Mouse (Mus musculus): ENCODE results near the gene Galnt11. TPM values are rescaled to one million over a fixed set of nuclear protein-coding genes. Genes with fewer than 3 reads are reported as not detected.
"Not testable (repeated sequence)": the region's sequence is repeated elsewhere in the genome, so short reads cannot be mapped to it uniquely, and the experiment has no call there.

The Galnt11 gene
- polyA plus RNA-seq, 1 experiment from 2014 or later: 41.1 TPM

GRCm38 (mm10) chr5:25188802-25189201, 32.9 kb upstream of the Galnt11 start:
- H3K27me3 ChIP-seq (ENCODE audit: control insufficient read depth, insufficient read depth, low read length): no peaks in the 10 kb centered on the region
- H3K4me2 ChIP-seq (ENCODE audit: low read depth, low read length): no peak overlapping the region
- H3K27ac ChIP-seq (ENCODE audit: low read length): no peak overlapping the region
- H3K9me3 ChIP-seq (replicated peaks; ENCODE audit: control insufficient read depth, low read length): no peaks in the 10 kb centered on the region
- no peaks in the 10 kb centered on the region for H3K36me3 ChIP-seq (ENCODE audit: control insufficient read depth, insufficient read depth, low read length)
- no peaks in the 10 kb centered on the region for H3K4me1 ChIP-seq (ENCODE audit: control insufficient read depth, insufficient read depth, low read length)
- no peak overlapping the region for H3K9ac ChIP-seq (ENCODE audit: low read length)
- 50% methylated on average over 1 of the region's 1 CpGs for WGBS
- no peak; the same call in 1 of the 2 replicates for ATAC-seq (ENCODE audit: insufficient read depth, low FRiP score)
- no peak overlapping the region for H3K4me3 ChIP-seq (replicated peaks; ENCODE audit: low read length)

- 70% methylated on average over 2 of the region's 2 CpGs for WGBS
- no peak overlapping the region for H3K9ac ChIP-seq (ENCODE audit: low read length)
- no peak for ATAC-seq (ENCODE audit: insufficient read depth, low FRiP score)
These were observed 31.2 kb upstream of the Galnt11 start for GRCm38 (mm10) chr5:25190521-25190920.

GRCm38 (mm10) chr5:25211872-25212271, 9.8 kb upstream of the Galnt11 start:
- Histone ChIP-seq H3K4me2 (ENCODE audit: low read depth, low read length) (no peak overlapping the region), H3K27me3 (ENCODE audit: control insufficient read depth, insufficient read depth, low read length) (no peaks in the 10 kb centered on the region), H3K9me3 (replicated peaks; ENCODE audit: control insufficient read depth, low read length) (no peaks in the 10 kb centered on the region), H3K4me3 (replicated peaks; ENCODE audit: low read length) (no peak overlapping the region), H3K36me3 (ENCODE audit: control insufficient read depth, insufficient read depth, low read length) (no peaks in the 10 kb centered on the region), H3K4me1 (ENCODE audit: control insufficient read depth, insufficient read depth, low read length) (no peaks in the 10 kb centered on the region), H3K27ac (ENCODE audit: low read length) (no peak overlapping the region), H3K9ac (ENCODE audit: low read length) (no peak overlapping the region)
- WGBS: 52% methylated on average over 1 of the region's 1 CpGs
- ATAC-seq (ENCODE audit: insufficient read depth, low FRiP score): no peak

More at GRCm38 (mm10) chr5:25190521-25190920, 31.2 kb upstream of the Galnt11 start:
- H3K4me1 ChIP-seq (ENCODE audit: control insufficient read depth, insufficient read depth, low read length): no peaks in the 10 kb centered on the region
- no peak overlapping the region for H3K4me3 ChIP-seq (replicated peaks; ENCODE audit: low read length)
- no peaks in the 10 kb centered on the region for H3K9me3 ChIP-seq (replicated peaks; ENCODE audit: control insufficient read depth, low read length)
- H3K27ac ChIP-seq (ENCODE audit: low read length): no peak overlapping the region
- no peak overlapping the region for H3K4me2 ChIP-seq (ENCODE audit: low read depth, low read length)
- H3K27me3 ChIP-seq (ENCODE audit: control insufficient read depth, insufficient read depth, low read length): no peaks in the 10 kb centered on the region
- H3K36me3 ChIP-seq (ENCODE audit: control insufficient read depth, insufficient read depth, low read length): no peaks in the 10 kb centered on the region

- not testable (repeated sequence) for H3K36me3 ChIP-seq (ENCODE audit: control insufficient read depth, insufficient read depth, low read length); H3K4me3 ChIP-seq (replicated peaks; ENCODE audit: low read length); ATAC-seq (ENCODE audit: insufficient read depth, low FRiP score); H3K27me3 ChIP-seq (ENCODE audit: control insufficient read depth, insufficient read depth, low read length); H3K4me2 ChIP-seq (ENCODE audit: low read depth, low read length); H3K9me3 ChIP-seq (replicated peaks; ENCODE audit: control insufficient read depth, low read length); H3K9ac ChIP-seq (ENCODE audit: low read length); H3K27ac ChIP-seq (ENCODE audit: low read length); H3K4me1 ChIP-seq (ENCODE audit: control insufficient read depth, insufficient read depth, low read length)
These were observed 8.5 kb upstream of the Galnt11 start for GRCm38 (mm10) chr5:25213216-25213615.

GRCm38 (mm10) chr5:25215006-25215405, 6.7 kb upstream of the Galnt11 start:
- WGBS: 79% methylated on average over 6 of the region's 6 CpGs
- ATAC-seq (ENCODE audit: insufficient read depth, low FRiP score): no peak
- H3K27ac ChIP-seq (ENCODE audit: low read length): no peak overlapping the region
- H3K4me2 ChIP-seq (ENCODE audit: low read depth, low read length): no peak overlapping the region
- H3K27me3 ChIP-seq (ENCODE audit: control insufficient read depth, insufficient read depth, low read length): no peaks in the 10 kb centered on the region
- H3K9ac ChIP-seq (ENCODE audit: low read length): no peak overlapping the region
- no peak overlapping the region for H3K4me3 ChIP-seq (replicated peaks; ENCODE audit: low read length)
- no peaks in the 10 kb centered on the region for H3K9me3 ChIP-seq (replicated peaks; ENCODE audit: control insufficient read depth, low read length)
- H3K4me1 ChIP-seq (ENCODE audit: control insufficient read depth, insufficient read depth, low read length): no peaks in the 10 kb centered on the region
- H3K36me3 ChIP-seq (ENCODE audit: control insufficient read depth, insufficient read depth, low read length): no peaks in the 10 kb centered on the region

- no peaks in the 10 kb centered on the region for H3K27me3 ChIP-seq (ENCODE audit: control insufficient read depth, insufficient read depth, low read length)
- H3K9me3 ChIP-seq (replicated peaks; ENCODE audit: control insufficient read depth, low read length): no peaks in the 10 kb centered on the region
- peak within 1 kb of the TSS; percentile 94 for H3K9ac ChIP-seq (ENCODE audit: low read length)
- peaks cover 5% of the 10 kb centered on the region; the same call in 1 of the 2 replicates for H3K4me1 ChIP-seq (ENCODE audit: control insufficient read depth, insufficient read depth, low read length)
- peak within 1 kb of the TSS; percentile 66 for H3K4me2 ChIP-seq (ENCODE audit: low read depth, low read length)
- WGBS: 2% methylated on average over 72 of the region's 72 CpGs
- H3K27ac ChIP-seq (ENCODE audit: low read length): peak within 1 kb of the TSS; percentile 90
- ATAC-seq (ENCODE audit: insufficient read depth, low FRiP score): peak; percentile 95
- peak within 1 kb of the TSS; percentile 69 for H3K4me3 ChIP-seq (replicated peaks; ENCODE audit: low read length)
- peaks cover 3% of the 10 kb centered on the region; the same call in 1 of the 2 replicates for H3K36me3 ChIP-seq (ENCODE audit: control insufficient read depth, insufficient read depth, low read length)
These were observed 1.3 kb downstream of the Galnt11 start, which contains the start of gene E130116L18Rik for GRCm38 (mm10) chr5:25222752-25223702. Gene E130116L18Rik, minus strand, starts transcription at chr5:25223153.

GRCm38 (mm10) chr5:25224377-25224776, 2.7 kb downstream of the Galnt11 start:
- H3K9ac ChIP-seq (ENCODE audit: low read length); H3K4me1 ChIP-seq (ENCODE audit: control insufficient read depth, insufficient read depth, low read length); ATAC-seq (ENCODE audit: insufficient read depth, low FRiP score); H3K27ac ChIP-seq (ENCODE audit: low read length); H3K36me3 ChIP-seq (ENCODE audit: control insufficient read depth, insufficient read depth, low read length); H3K27me3 ChIP-seq (ENCODE audit: control insufficient read depth, insufficient read depth, low read length); H3K9me3 ChIP-seq (replicated peaks; ENCODE audit: control insufficient read depth, low read length); H3K4me3 ChIP-seq (replicated peaks; ENCODE audit: low read length): not testable (repeated sequence)
- H3K4me2 ChIP-seq (ENCODE audit: low read depth, low read length): peak overlapping the region; percentile 66
- 91% methylated on average over 1 of the region's 1 CpGs for WGBS

- 84% methylated on average over 6 of the region's 6 CpGs for WGBS
- no peaks in the 10 kb centered on the region for H3K27me3 ChIP-seq (ENCODE audit: control insufficient read depth, insufficient read depth, low read length)
- H3K4me2 ChIP-seq (ENCODE audit: low read depth, low read length): no peak overlapping the region
- no peaks in the 10 kb centered on the region for H3K9me3 ChIP-seq (replicated peaks; ENCODE audit: control insufficient read depth, low read length)
- H3K36me3 ChIP-seq (ENCODE audit: control insufficient read depth, insufficient read depth, low read length): no peaks in the 10 kb centered on the region; the same call in 1 of the 2 replicates
- no peak overlapping the region for H3K9ac ChIP-seq (ENCODE audit: low read length)
- H3K4me1 ChIP-seq (ENCODE audit: control insufficient read depth, insufficient read depth, low read length): no peaks in the 10 kb centered on the region
- no peak for ATAC-seq (ENCODE audit: insufficient read depth, low FRiP score)
- no peak overlapping the region for H3K4me3 ChIP-seq (replicated peaks; ENCODE audit: low read length)
- peak overlapping the region; percentile 14; the same call in 1 of the 2 replicates for H3K27ac ChIP-seq (ENCODE audit: low read length)
These were observed 21.4 kb downstream of the Galnt11 start for GRCm38 (mm10) chr5:25243101-25243500.

- Histone ChIP-seq H3K4me2 (ENCODE audit: low read depth, low read length) (no peak overlapping the region), H3K27ac (ENCODE audit: low read length) (no peak overlapping the region), H3K36me3 (ENCODE audit: control insufficient read depth, insufficient read depth, low read length) (peaks cover 6% of the 10 kb centered on the region; the same call in 1 of the 2 replicates), H3K9me3 (replicated peaks; ENCODE audit: control insufficient read depth, low read length) (no peaks in the 10 kb centered on the region), H3K9ac (ENCODE audit: low read length) (no peak overlapping the region), H3K27me3 (ENCODE audit: control insufficient read depth, insufficient read depth, low read length) (no peaks in the 10 kb centered on the region), H3K4me3 (replicated peaks; ENCODE audit: low read length) (no peak overlapping the region), H3K4me1 (ENCODE audit: control insufficient read depth, insufficient read depth, low read length) (no peaks in the 10 kb centered on the region)
- ATAC-seq (ENCODE audit: insufficient read depth, low FRiP score): no peak
- 81% methylated on average over 10 of the region's 10 CpGs for WGBS
These were observed 24.2 kb downstream of the Galnt11 start for GRCm38 (mm10) chr5:25245806-25246472.

Data from stomach, embryonic 16.5 days (tissue).